Comparison of ENCODE assay signal across 12 mouse cellular contexts in the genomic region with DNA sequence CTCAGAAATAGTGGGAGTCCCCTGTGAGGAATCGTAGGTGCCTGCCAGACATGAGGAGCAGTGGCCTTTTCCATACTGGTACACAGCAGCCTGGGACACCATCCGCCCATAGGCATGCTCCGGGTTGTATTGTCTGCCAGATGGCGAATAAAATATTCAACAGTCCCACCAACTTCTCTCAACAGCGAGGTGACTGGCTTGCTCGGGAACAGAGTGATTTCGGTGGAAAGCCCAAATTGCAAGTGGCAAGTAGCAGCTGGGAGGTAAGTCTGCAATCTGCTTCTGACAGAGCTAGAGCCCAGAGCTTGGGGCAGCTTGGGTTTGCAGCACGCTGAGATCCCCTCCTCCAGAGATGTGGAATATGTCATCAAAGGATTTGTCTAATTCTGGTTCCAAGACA. TPM values are rescaled to one million over a fixed set of nuclear protein-coding genes. Genes with fewer than 3 reads are reported as not detected.
A peak's percentile ranks its signal among the peaks of the same experiment; 100 is the strongest.
DNase-seq lines count a peak whose midpoint lies in the region; ATAC-seq and TF ChIP-seq lines count a peak whose summit lies in the region.
"Had no signal": no experiment of that assay in that cellular context is flagged by ENCODE, and none has a peak within 500 bp of the region (broad histone marks: within the 10 kb centered on the region; RNA-seq: fewer than 3 reads in every experiment).

No protein-coding gene starts in this region.

- ATAC-seq in forebrain, embryonic 15.5 days (replicated peaks): peak; percentile 63
- no peak for ATAC-seq in forebrain, embryonic 12.5 days (ENCODE audit: low FRiP score)
- peak; percentile 88 for ATAC-seq in forebrain, postnatal 0 days
- no peak for ATAC-seq in megakaryocyte, adult 5-6 weeks (ENCODE audit: poor library complexity, severe bottlenecking)
- ATAC-seq in megakaryocyte progenitor cell, adult 5-6 weeks (replicated peaks; ENCODE audit: poor library complexity): no peak

- peak; percentile 70 for DNase-seq in forebrain, postnatal 0 days
- peak; percentile 93 for DNase-seq in layer of hippocampus, adult 9-11 months
- DNase-seq in left cerebral cortex, postnatal 4 days: peak; percentile 66
- no peak for DNase-seq in liver
- DNase-seq: lung, postnatal 10 days; thymus, adult 2 months had no signal

- H3K4me2 ChIP-seq in forebrain, embryonic 15.5 days (replicated peaks): no peak overlapping the region
- no peak overlapping the region for H3K4me2 ChIP-seq in forebrain, embryonic 12.5 days
- no peak overlapping the region for H3K4me2 ChIP-seq in forebrain, postnatal 0 days (ENCODE audit: low read depth)

- H3K9me3 ChIP-seq in forebrain, embryonic 15.5 days: no peaks in the 10 kb centered on the region
- H3K9me3 ChIP-seq in forebrain, embryonic 12.5 days: no peaks in the 10 kb centered on the region
- no peaks in the 10 kb centered on the region for H3K9me3 ChIP-seq in forebrain, postnatal 0 days (ENCODE audit: low read length)

- H3K4me3 ChIP-seq in forebrain, embryonic 15.5 days: no peak overlapping the region
- H3K4me3 ChIP-seq in forebrain, embryonic 12.5 days (replicated peaks): no peak overlapping the region
- no peak overlapping the region for H3K4me3 ChIP-seq in forebrain, postnatal 0 days (ENCODE audit: low read depth, low read length)

- intact Hi-C loops in left cerebral cortex, postnatal 4 days (cut with DNase I): no loop called here

- H3K9ac ChIP-seq in forebrain, embryonic 15.5 days (replicated peaks): no peak overlapping the region
- no peak overlapping the region for H3K9ac ChIP-seq in forebrain, embryonic 12.5 days
- H3K9ac ChIP-seq in forebrain, postnatal 0 days: no peak overlapping the region

- H3K36me3 ChIP-seq in forebrain, embryonic 15.5 days: no peaks in the 10 kb centered on the region
- H3K36me3 ChIP-seq in forebrain, embryonic 12.5 days (replicated peaks): no peaks in the 10 kb centered on the region
- no peaks in the 10 kb centered on the region for H3K36me3 ChIP-seq in forebrain, postnatal 0 days (ENCODE audit: insufficient read depth)

- WGBS in forebrain, embryonic 15.5 days: 72% methylated on average over 8 of the region's 8 CpGs
- WGBS in forebrain, embryonic 12.5 days: 81% methylated on average over 8 of the region's 8 CpGs
- 52% methylated on average over 8 of the region's 8 CpGs for WGBS in forebrain, postnatal 0 days

- H3K4me1 ChIP-seq in forebrain, embryonic 15.5 days: no peaks in the 10 kb centered on the region
- H3K4me1 ChIP-seq in forebrain, embryonic 12.5 days: no peaks in the 10 kb centered on the region
- no peaks in the 10 kb centered on the region for H3K4me1 ChIP-seq in forebrain, postnatal 0 days (ENCODE audit: insufficient read depth)

- no peak for TF ChIP-seq CTCF in forebrain, postnatal 0 days (IDR thresholded peaks at IDR 0.05; ENCODE audit: low read depth)

- no peaks in the 10 kb centered on the region for H3K27me3 ChIP-seq in forebrain, embryonic 15.5 days
- peaks cover 17% of the 10 kb centered on the region for H3K27me3 ChIP-seq in forebrain, embryonic 12.5 days
- no peaks in the 10 kb centered on the region for H3K27me3 ChIP-seq in forebrain, postnatal 0 days (ENCODE audit: insufficient read depth, low read length)

- 0 out of 2 replicates have a peak overlapping the region, but pooled peaks have one; percentile 31 for H3K27ac ChIP-seq in forebrain, embryonic 15.5 days (replicated peaks)
- no peak overlapping the region for H3K27ac ChIP-seq in forebrain, embryonic 12.5 days
- H3K27ac ChIP-seq in forebrain, postnatal 0 days (ENCODE audit: low read depth, low read length): no peak overlapping the region
- H3K27ac ChIP-seq: kidney, postnatal 0 days had no signal

RNA-seq across cellular contexts. Expression of a gene that starts 5.7 kb away (rescaled TPM):
- 10.2 and 10.4 TPM in 2 replicates for polyA plus RNA-seq in forebrain, embryonic 15.5 days (2015; fragmentation: Nextera tagmentation; extraction: Ambion mirVana)
- 5.0 and 5.6 TPM in 2 replicates for polyA plus RNA-seq in forebrain, embryonic 12.5 days (2016; fragmentation: Nextera tagmentation; extraction: Ambion mirVana)
- 22.0 and 22.6 TPM in 2 replicates for total RNA-seq in forebrain, postnatal 0 days (2014; rRNA removed)
- 13.9 and 18.0 TPM in 2 replicates for polyA plus RNA-seq in forebrain, postnatal 0 days (2015; fragmentation: Nextera tagmentation; extraction: Ambion mirVana)
- 10 to 100 TPM; 28.9 to 30.6 TPM for total RNA-seq in left cerebral cortex, postnatal 4 days (2021)
- total RNA-seq in megakaryocyte, adult 5-6 weeks (2015): not detected in 2 replicates
- not detected in 2 replicates for total RNA-seq in megakaryocyte, adult 5-6 weeks (2017)
- 0.05 TPM in 1 of 2 replicates, not detected in the other for total RNA-seq in megakaryocyte progenitor cell, adult 5-6 weeks (2015)
- total RNA-seq in megakaryocyte progenitor cell, adult 5-6 weeks (2017): 0.12 and 0.44 TPM in 2 replicates
- total RNA-seq: MEL had no signal

Comparison
In these comparisons a context has a peak if more than half of its experiments do, and no peak if none do; other contexts are left out.
1. ATAC-seq: peak in forebrain, embryonic 15.5 days (single experiment) and forebrain, postnatal 0 days (single experiment); none in forebrain, embryonic 12.5 days (single experiment), megakaryocyte, adult 5-6 weeks (single experiment) and megakaryocyte progenitor cell, adult 5-6 weeks (single experiment).
2. RNA of a gene that starts 5.7 kb away (total RNA-seq): 28.9 to 30.6 TPM in left cerebral cortex, postnatal 4 days and 22.0 to 22.6 TPM in forebrain, postnatal 0 days; 0.05 to 0.44 TPM in megakaryocyte progenitor cell, adult 5-6 weeks and not detected in megakaryocyte, adult 5-6 weeks; every median in the first group is over 10 times any median in the second.